Mouse (Mus musculus): Measurements from ENCODE around the gene Lpar1.

The Lpar1 gene

GRCm38 (mm10) chr4:58506539-58507527 is 46.9 kb downstream of the Lpar1 start:
- no peak for DNase-seq (ENCODE audit: low read depth)

GRCm38 (mm10) chr4:58504250-58504649 is 49.4 kb downstream of the Lpar1 start:
- DNase-seq (ENCODE audit: low read depth): no peak

- no peak for DNase-seq (ENCODE audit: low read depth)
These were observed 52.5 kb downstream of the Lpar1 start for GRCm38 (mm10) chr4:58501012-58501777.

GRCm38 (mm10) chr4:58499831-58500230 is 53.9 kb downstream of the Lpar1 start:
- no peak for DNase-seq (ENCODE audit: low read depth)

- DNase-seq (ENCODE audit: low read depth): no peak
These were observed 54.5 kb downstream of the Lpar1 start for GRCm38 (mm10) chr4:58499241-58499640.

GRCm38 (mm10) chr4:58498734-58499133 is 55.0 kb downstream of the Lpar1 start:
- no peak for DNase-seq (ENCODE audit: low read depth)

- DNase-seq (ENCODE audit: low read depth): no peak
These were observed 56.4 kb downstream of the Lpar1 start for GRCm38 (mm10) chr4:58497284-58497683.

- no peak for DNase-seq (ENCODE audit: low read depth)
These were observed 57.0 kb downstream of the Lpar1 start for GRCm38 (mm10) chr4:58496743-58497142.

GRCm38 (mm10) chr4:58491742-58492141 is 62.0 kb downstream of the Lpar1 start:
- no peak for DNase-seq (ENCODE audit: low read depth)

- no peak for DNase-seq (ENCODE audit: low read depth)
These were observed 63.3 kb downstream of the Lpar1 start for GRCm38 (mm10) chr4:58490374-58490773.

GRCm38 (mm10) chr4:58478564-58478963 is 75.1 kb downstream of the Lpar1 start:
- no peak for DNase-seq (ENCODE audit: low read depth)

- DNase-seq (ENCODE audit: low read depth): no peak
These were observed 76.0 kb downstream of the Lpar1 start for GRCm38 (mm10) chr4:58477691-58478090.

- no peak for DNase-seq (ENCODE audit: low read depth)
These were observed 82.3 kb downstream of the Lpar1 start for GRCm38 (mm10) chr4:58471203-58471910.

- DNase-seq (ENCODE audit: low read depth): no peak
These were observed 83.8 kb downstream of the Lpar1 start for GRCm38 (mm10) chr4:58469651-58470592.

GRCm38 (mm10) chr4:58469035-58469434 is 84.7 kb downstream of the Lpar1 start:
- no peak for DNase-seq (ENCODE audit: low read depth)

GRCm38 (mm10) chr4:58465586-58465985 is 88.1 kb downstream of the Lpar1 start:
- DNase-seq (ENCODE audit: low read depth): no peak

GRCm38 (mm10) chr4:58464390-58465164 is 89.1 kb downstream of the Lpar1 start:
- DNase-seq (ENCODE audit: low read depth): no peak

- no peak for DNase-seq (ENCODE audit: low read depth)
These were observed 90.7 kb downstream of the Lpar1 start for GRCm38 (mm10) chr4:58462990-58463389.

- DNase-seq (ENCODE audit: low read depth): no peak
These were observed 91.1 kb downstream of the Lpar1 start for GRCm38 (mm10) chr4:58462586-58462985.

- no peak for DNase-seq (ENCODE audit: low read depth)
These were observed 100.4 kb downstream of the Lpar1 start for GRCm38 (mm10) chr4:58453334-58453733.

Data from c-Kit-positive CD71-positive TER-119-negative erythroid progenitor cells, embryonic 14.5 days (primary cell).